Mouse (Mus musculus) naive thymus-derived CD4-positive, alpha-beta T cell, adult 2 months (primary cell): Measurements from ENCODE around the gene Sgf29.
"Not testable (repeated sequence)": the region's sequence is repeated elsewhere in the genome, so short reads cannot be mapped to it uniquely, and the experiment has no call there.

Source experiments
- DNase-seq: peaks from one replicate; pipeline ENCODE4 v3.0.0-alpha.2; 2011; ENCODE audit warnings: low read depth

Sgf29 gene

GRCm38 (mm10) chr7:126688156-126688555 lies 39.0 kb downstream of the Sgf29 start:
- not testable (repeated sequence) for DNase-seq

- DNase-seq = no peak
Measured at GRCm38 (mm10) chr7:126689021-126689420, 39.9 kb downstream of the Sgf29 start.

GRCm38 (mm10) chr7:126690737-126691136 lies 41.6 kb downstream of the Sgf29 start:
- DNase-seq = no peak

GRCm38 (mm10) chr7:126691676-126692075 lies 42.6 kb downstream of the Sgf29 start:
- no peak for DNase-seq

GRCm38 (mm10) chr7:126692426-126692825 lies 43.3 kb downstream of the Sgf29 start:
- DNase-seq = no peak

- DNase-seq = peak; percentile 95
Measured at GRCm38 (mm10) chr7:126693256-126693655, 44.1 kb downstream of the Sgf29 start.

GRCm38 (mm10) chr7:126693781-126694180 lies 44.7 kb downstream of the Sgf29 start:
- DNase-seq = no peak

- no peak for DNase-seq
Measured at GRCm38 (mm10) chr7:126694441-126695051, 45.4 kb downstream of the Sgf29 start.

- peak; percentile 92 for DNase-seq
Measured at GRCm38 (mm10) chr7:126695210-126695611, 46.1 kb downstream of the Sgf29 start, which contains the start of gene Bola2. Gene Bola2 (plus strand): TSS chr7:126695401.

- peak; percentile 95 for DNase-seq
Measured at GRCm38 (mm10) chr7:126695631-126696207, 46.6 kb downstream of the Sgf29 start, which contains the start of gene Slx1b. Gene Slx1b (minus strand): TSS chr7:126695784.

GRCm38 (mm10) chr7:126696303-126696702 lies 47.2 kb downstream of the Sgf29 start:
- no peak for DNase-seq

GRCm38 (mm10) chr7:126696886-126697285 lies 47.8 kb downstream of the Sgf29 start:
- DNase-seq = no peak

- DNase-seq = no peak
Measured at GRCm38 (mm10) chr7:126697838-126698237, 48.7 kb downstream of the Sgf29 start.

GRCm38 (mm10) chr7:126700063-126701015 lies 51.2 kb downstream of the Sgf29 start:
- no peak for DNase-seq

- peak; percentile 97 for DNase-seq
Measured at GRCm38 (mm10) chr7:126701070-126701469, 52.0 kb downstream of the Sgf29 start.

GRCm38 (mm10) chr7:126701559-126702357 lies 52.6 kb downstream of the Sgf29 start:
- no peak for DNase-seq

GRCm38 (mm10) chr7:126702358-126702757 lies 53.2 kb downstream of the Sgf29 start:
- DNase-seq = peak; percentile 91

GRCm38 (mm10) chr7:126702861-126703756 lies 54.0 kb downstream of the Sgf29 start:
- no peak for DNase-seq

- DNase-seq = no peak
Measured at GRCm38 (mm10) chr7:126703757-126704077, 54.6 kb downstream of the Sgf29 start.

GRCm38 (mm10) chr7:126704121-126704980 lies 55.2 kb downstream of the Sgf29 start:
- peak; percentile 91 for DNase-seq
